Mouse (Mus musculus) midbrain, embryonic 11.5 days (tissue): ENCODE results near the gene Vamp2. TPM values are rescaled to one million over a fixed set of nuclear protein-coding genes. Genes with fewer than 3 reads are reported as not detected.

Source experiments
- ATAC-seq: fragments of 200-750 bp; cut with Nextera tagmentation; 2 replicates; pipeline ENCODE4 v1.8.0; 2017; ENCODE audit warnings: moderate TSS enrichment, moderate library complexity; ENCODE audit not compliant: low FRiP score
- DNase-seq: peaks from one replicate; pipeline ENCODE4 v3.0.0; 2015; ENCODE audit warnings: low spot score; ENCODE audit errors: missing footprints
- H3K27ac ChIP-seq: fragments of 300-500 bp; sonication (generic); 2 replicates; pipeline ENCODE4 v1.5.1; 2014; ENCODE audit warnings: low read depth, low read length
- H3K27me3 ChIP-seq: fragments of 300-500 bp; sonication (generic); 2 replicates; pipeline ENCODE4 v1.6.1; 2014; ENCODE audit warnings: mild to moderate bottlenecking, low read length, moderate library complexity, mixed read lengths; ENCODE audit not compliant: control insufficient read depth, insufficient read depth
- H3K36me3 ChIP-seq: fragments of 300-500 bp; sonication (generic); 2 replicates; pipeline ENCODE4 v1.6.1; 2014; ENCODE audit warnings: mild to moderate bottlenecking, low read length, moderate library complexity, mixed read lengths; ENCODE audit not compliant: control insufficient read depth, insufficient read depth
- H3K4me1 ChIP-seq: fragments of 300-500 bp; sonication (generic); 2 replicates; pipeline ENCODE4 v1.6.1; 2014; ENCODE audit warnings: low read length; ENCODE audit not compliant: control insufficient read depth, insufficient read depth
- H3K4me2 ChIP-seq: fragments of 300-500 bp; sonication (generic); 2 replicates; pipeline ENCODE4 v1.6.1; 2014; ENCODE audit warnings: mild to moderate bottlenecking, moderate library complexity
- H3K4me3 ChIP-seq: fragments of 300-500 bp; sonication (generic); 2 replicates; pipeline ENCODE4 v1.5.1; 2014; ENCODE audit warnings: low read depth, low read length
- H3K9ac ChIP-seq: fragments of 300-500 bp; sonication (generic); 2 replicates; pipeline ENCODE4 v1.6.1; 2014; ENCODE audit warnings: low read length
- H3K9me3 ChIP-seq: fragments of 300-500 bp; sonication (generic); 2 replicates; pipeline ENCODE4 v1.6.1; 2016; ENCODE audit warnings: low read length; ENCODE audit not compliant: control insufficient read depth
- WGBS: fragments of 180-500 bp; shearing (Covaris S2); extraction: QIAGEN DNeasy Blood & Tissue Kit; methylation state at CpG from one replicate; pipeline ENCODE4 v1.1.7; 2014; 5-methylcytosine and 5-hydroxymethylcytosine counted together
- polyA plus RNA-seq: library from polyadenylated mRNA; unstranded; fragments of >200 nt; fragmentation: Nextera tagmentation; extraction: Ambion mirVana; gene quantifications from 2 replicates; pipeline ENCODE4 v1.2.1, GENCODE M21; 2014

Vamp2 gene
- polyA plus RNA-seq, 1 experiment from 2014 or later, result 72.4 TPM

DNA sequence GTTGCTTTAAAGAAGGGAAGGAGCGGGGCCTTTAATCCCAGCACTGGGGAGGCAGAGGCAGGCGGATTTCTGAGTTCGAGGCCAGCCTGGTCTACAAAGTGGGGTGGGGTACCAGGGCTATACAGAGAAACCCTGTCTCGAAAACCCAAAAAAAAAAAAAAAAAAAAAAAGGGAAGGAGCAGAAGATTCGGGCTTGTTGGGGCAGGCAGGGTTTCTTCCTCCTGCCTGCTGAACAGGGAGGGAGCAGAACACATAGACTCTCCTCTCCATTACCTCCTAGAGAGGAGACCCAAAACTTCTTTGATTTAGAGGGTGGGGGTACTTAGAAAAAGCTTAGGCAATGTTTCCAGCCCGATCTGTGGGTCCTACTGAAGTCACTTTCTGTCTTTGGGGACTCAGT is 47.1 kb downstream of the Vamp2 start:
- Histone ChIP-seq H3K4me1 (peaks cover 5% of the 10 kb centered on the region; the same call in 1 of the 2 replicates), H3K36me3 (no peaks in the 10 kb centered on the region), H3K4me2 (no peak overlapping the region), H3K4me3 (no peak overlapping the region), H3K27ac (no peak overlapping the region), H3K9me3 (no peaks in the 10 kb centered on the region), H3K9ac (no peak overlapping the region), H3K27me3 (peaks cover 3% of the 10 kb centered on the region)
- DNase-seq (no peak), ATAC-seq (no peak)
- WGBS, result 88% methylated on average over 6 of the region's 6 CpGs

Other genes with a start within 250 kb of the Vamp2 start
- 47.6 and 49.6 TPM in 2 replicates for gene Ndel1, start 216.6 kb upstream of the Vamp2 start, polyA plus RNA-seq
- gene Rnf222, start 199.9 kb upstream of the Vamp2 start, polyA plus RNA-seq, result 0.04 and 0.07 TPM in 2 replicates
- 841 and 881 TPM in 2 replicates for gene Rpl26, start 186.9 kb upstream of the Vamp2 start, polyA plus RNA-seq
- gene Odf4, start 161.4 kb upstream of the Vamp2 start, polyA plus RNA-seq, result not detected in 2 replicates
- gene Arhgef15, start 131.0 kb upstream of the Vamp2 start, polyA plus RNA-seq, result 3.7 and 4.2 TPM in 2 replicates
- gene Slc25a35, start 120.4 kb upstream of the Vamp2 start, polyA plus RNA-seq, result 1.1 and 1.2 TPM in 2 replicates
- 54.5 and 55.3 TPM in 2 replicates for gene Rangrf, start 113.3 kb upstream of the Vamp2 start, polyA plus RNA-seq
- 31.2 and 33.0 TPM in 2 replicates for gene Pfas, start 80.0 kb upstream of the Vamp2 start, polyA plus RNA-seq
- 54.6 and 54.8 TPM in 2 replicates for gene Ctc1, start 72.6 kb upstream of the Vamp2 start, polyA plus RNA-seq
- gene Aurkb, start 42.8 kb upstream of the Vamp2 start, polyA plus RNA-seq, result 169 and 171 TPM in 2 replicates
- gene Borcs6, start 28.8 kb upstream of the Vamp2 start, polyA plus RNA-seq, result 8.8 and 9.8 TPM in 2 replicates
- gene Tmem107, start 17.7 kb upstream of the Vamp2 start, polyA plus RNA-seq, result 53.5 and 57.7 TPM in 2 replicates
- gene Per1, start 6.7 kb downstream of the Vamp2 start, polyA plus RNA-seq, result 6.0 and 7.3 TPM in 2 replicates
- gene Hes7, start 31.9 kb downstream of the Vamp2 start, polyA plus RNA-seq, result 0.17 and 0.33 TPM in 2 replicates
- gene 9130213A22Rik, start 34.1 kb downstream of the Vamp2 start, polyA plus RNA-seq, result 0.11 TPM in 1 of 2 replicates, not detected in the other
- gene Aloxe3, start 37.4 kb downstream of the Vamp2 start, polyA plus RNA-seq, result 0.15 and 0.74 TPM in 2 replicates
- not detected in 2 replicates for gene Alox12b, start 68.5 kb downstream of the Vamp2 start, polyA plus RNA-seq
- 0.11 TPM in 1 of 2 replicates, not detected in the other for gene Alox8, start 109.4 kb downstream of the Vamp2 start, polyA plus RNA-seq
- 0.04 TPM in 1 of 2 replicates, not detected in the other for gene Gucy2e, start 148.5 kb downstream of the Vamp2 start, polyA plus RNA-seq
- gene Cntrob, start 235.3 kb downstream of the Vamp2 start, polyA plus RNA-seq, result 20.0 and 28.3 TPM in 2 replicates
- gene Trappc1, start 235.5 kb downstream of the Vamp2 start, polyA plus RNA-seq, result 205 and 206 TPM in 2 replicates
- 1.8 and 2.9 TPM in 2 replicates for gene Kcnab3, start 237.8 kb downstream of the Vamp2 start, polyA plus RNA-seq